Mouse (Mus musculus) v-Abl transformed pro-B cells (cell line): ENCODE results near the gene Polg2.
"Not testable (repeated sequence)": the region's sequence is repeated elsewhere in the genome, so short reads cannot be mapped to it uniquely, and the experiment has no call there.

Source experiments
- in situ Hi-C, 2 experiments: fragments of 400-800 bp; cut with MboI; formaldehyde crosslinking; loops; one replicate each; pipeline ENCODE4 v1.15.1; 2025; ENCODE audit not compliant: unreplicated experiment in 2 of 2

Polg2 gene

GRCm38 (mm10) chr11:106779388-106780088, at the start of gene Polg2:
TSS of gene Polg2 (minus strand) at chr11:106779537.
- in situ Hi-C loops = loop anchor here in 1 of 2 experiments (5.0 kb wide), 1 partner anchor 37 kb away; no protein-coding TSS in a partner anchor

GRCm38 (mm10) chr11:106828079-106828478, 48.7 kb upstream of the Polg2 start:
- in situ Hi-C loops = no loop called here

DNA sequence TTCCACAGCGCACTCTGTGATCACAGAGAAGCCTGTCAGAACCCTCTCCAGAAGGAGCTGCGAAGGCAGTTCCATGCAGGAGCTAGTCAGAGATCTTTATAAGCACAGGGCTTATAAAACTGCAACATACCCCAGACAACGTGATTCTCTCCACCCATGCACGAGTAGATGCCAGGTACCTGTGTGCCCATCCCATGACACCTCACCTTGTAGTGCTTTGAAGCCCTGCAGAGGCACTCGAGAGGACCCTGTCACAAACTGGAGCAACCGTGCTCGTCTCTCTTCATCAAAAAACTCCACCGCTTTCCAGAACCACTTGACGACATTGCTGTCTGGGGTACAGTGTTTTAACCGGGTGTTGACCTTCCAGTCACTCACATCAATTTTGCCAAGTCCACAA, 45.1 kb upstream of the Polg2 start:
- in situ Hi-C loops = no loop called here

GRCm38 (mm10) chr11:106823741-106824140, 44.4 kb upstream of the Polg2 start:
- in situ Hi-C loops = no loop called here

DNA sequence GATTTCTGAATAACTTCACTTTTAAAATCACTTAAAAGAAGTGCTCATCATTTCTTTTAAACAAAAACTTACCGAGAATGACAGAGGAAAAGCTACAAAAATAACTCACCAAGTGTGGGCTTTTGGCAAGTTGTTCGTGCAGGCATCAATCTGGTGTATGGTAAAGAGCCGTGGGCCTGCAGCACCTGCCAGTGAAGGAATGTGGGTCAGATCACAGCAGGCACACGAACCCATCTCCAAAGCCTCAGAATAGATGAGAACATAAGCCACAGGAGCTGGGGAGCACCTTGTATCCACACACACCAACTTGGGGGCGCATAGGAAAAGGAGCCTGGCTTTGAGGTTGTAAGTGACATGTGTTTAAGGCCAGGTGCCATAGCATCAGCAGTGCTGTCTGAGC, 43.6 kb upstream of the Polg2 start:
- in situ Hi-C loops = no loop called here

DNA sequence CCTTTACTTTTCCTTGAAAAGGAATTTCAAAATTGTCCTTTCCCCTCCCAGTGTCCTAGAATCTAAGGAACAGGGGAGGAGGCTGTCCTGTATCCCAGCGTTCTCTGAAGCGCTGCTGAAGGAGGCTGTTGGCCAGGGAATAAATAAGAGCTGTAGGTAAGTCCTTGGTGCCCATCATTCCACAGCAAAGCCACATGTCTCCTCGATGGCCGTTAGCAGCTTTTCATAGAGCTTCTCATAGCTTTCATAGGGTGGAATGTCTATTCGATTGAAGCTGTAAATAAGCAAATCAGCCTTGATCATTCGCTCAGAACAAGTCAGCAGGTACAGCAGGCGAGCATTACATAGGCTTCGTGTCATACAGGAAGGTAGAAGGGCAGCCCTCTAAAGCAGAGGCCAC, 43.2 kb upstream of the Polg2 start:
- in situ Hi-C loops = no loop called here

DNA sequence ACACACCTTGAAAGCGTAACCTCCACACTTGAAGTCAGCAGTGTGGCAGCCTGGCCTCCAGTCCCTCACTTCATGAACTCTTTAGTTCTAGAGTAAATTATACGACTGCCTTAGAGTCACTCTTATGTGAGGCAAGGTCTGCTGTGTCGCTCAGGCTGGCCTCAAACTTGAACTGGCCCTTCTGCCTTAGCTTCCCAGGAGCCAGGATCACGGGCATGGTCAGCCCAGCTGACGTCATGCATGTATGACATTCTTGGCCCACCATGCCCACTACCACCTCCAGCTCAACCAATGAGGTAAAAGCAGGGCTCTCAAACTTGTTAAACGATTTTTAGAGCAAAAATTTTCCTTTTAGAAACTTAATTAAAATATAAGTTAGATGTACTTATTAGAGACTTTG, 42.1 kb upstream of the Polg2 start:
- in situ Hi-C loops = no loop called here

DNA sequence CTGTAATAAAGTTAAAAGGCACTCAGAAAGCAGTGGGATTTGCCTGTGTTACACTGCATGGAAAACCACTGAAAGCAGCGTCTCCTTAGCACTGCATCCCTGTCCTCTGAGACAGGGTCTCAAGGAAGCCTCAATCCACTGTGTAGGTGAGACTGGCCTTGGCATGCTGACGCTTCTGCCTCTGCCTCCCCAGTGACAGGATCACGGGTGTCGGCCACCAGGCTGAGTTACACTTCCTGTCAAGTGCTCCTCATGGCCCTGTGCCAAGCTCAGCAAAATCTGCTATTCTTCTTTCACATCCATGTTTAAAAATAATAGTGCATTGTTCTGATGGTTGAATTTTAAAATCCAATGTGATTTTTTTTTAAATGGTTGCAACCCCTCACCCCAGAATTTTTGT, 41.6 kb upstream of the Polg2 start:
- in situ Hi-C loops = no loop called here

GRCm38 (mm10) chr11:106820252-106820651, 40.9 kb upstream of the Polg2 start:
- in situ Hi-C loops = no loop called here

GRCm38 (mm10) chr11:106819595-106819994, 40.3 kb upstream of the Polg2 start:
- in situ Hi-C loops = no loop called here

- in situ Hi-C loops = no loop called here
Observed at GRCm38 (mm10) chr11:106818341-106818740, 39.0 kb upstream of the Polg2 start.

DNA sequence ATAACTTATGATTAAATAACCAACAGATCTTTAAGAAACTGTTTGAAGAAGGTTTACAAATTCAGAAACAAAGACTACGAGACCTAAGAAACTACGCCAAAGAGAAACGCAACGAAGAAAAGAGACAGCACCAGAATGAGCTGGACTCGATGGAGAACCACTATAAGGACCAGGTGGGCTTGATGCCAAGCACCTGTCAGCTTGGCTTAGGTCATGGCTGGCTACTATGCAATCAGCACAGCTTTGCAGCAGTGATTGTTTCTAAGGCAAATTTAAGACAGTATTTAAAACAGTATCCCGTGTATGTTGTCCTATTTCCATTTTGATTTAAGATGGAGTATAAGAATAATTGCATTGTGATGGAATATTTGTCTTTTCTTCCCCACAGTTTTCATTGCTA, 38.5 kb upstream of the Polg2 start:
- in situ Hi-C loops = no loop called here

GRCm38 (mm10) chr11:106817156-106817555, 37.8 kb upstream of the Polg2 start:
- in situ Hi-C loops = no loop called here

DNA sequence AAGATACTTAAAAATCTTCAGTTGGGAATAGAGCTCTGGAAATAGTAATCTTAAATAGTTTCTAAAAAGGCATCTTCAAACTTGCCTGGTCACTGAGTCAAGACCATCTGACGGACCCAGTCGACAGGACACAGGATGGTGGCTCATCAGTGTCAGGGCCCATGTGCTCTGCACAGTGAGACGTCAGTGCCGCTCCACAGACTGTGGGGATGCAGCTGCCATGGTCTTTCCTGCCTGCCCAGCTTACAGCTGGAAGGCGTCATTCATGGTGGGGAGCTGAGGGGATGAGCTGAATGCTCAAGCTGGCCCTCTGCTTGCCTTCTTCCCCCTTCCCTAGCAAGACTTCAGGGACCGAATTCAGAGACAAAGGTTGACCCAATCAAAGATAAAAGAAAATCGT, 37.0 kb upstream of the Polg2 start:
- in situ Hi-C loops = no loop called here

DNA sequence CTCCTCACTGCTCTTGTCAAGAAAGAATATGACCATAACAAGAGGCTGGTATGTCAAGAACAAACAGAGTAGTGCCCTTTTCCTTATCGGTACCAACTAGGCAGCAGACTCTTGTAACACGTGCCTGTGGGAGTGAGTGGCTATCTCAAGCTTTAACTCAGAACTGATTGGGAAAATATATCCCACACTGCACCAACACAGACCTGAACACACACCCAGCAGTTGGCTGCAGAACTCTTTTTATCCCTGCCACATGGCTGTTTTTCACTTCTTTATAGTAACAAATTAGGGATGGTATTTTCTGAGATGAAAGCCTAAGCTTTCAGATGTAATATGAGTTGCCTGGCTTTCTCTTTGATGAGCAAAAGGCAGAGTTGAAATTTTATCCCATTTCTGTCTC, 36.4 kb upstream of the Polg2 start:
- in situ Hi-C loops = no loop called here

DNA sequence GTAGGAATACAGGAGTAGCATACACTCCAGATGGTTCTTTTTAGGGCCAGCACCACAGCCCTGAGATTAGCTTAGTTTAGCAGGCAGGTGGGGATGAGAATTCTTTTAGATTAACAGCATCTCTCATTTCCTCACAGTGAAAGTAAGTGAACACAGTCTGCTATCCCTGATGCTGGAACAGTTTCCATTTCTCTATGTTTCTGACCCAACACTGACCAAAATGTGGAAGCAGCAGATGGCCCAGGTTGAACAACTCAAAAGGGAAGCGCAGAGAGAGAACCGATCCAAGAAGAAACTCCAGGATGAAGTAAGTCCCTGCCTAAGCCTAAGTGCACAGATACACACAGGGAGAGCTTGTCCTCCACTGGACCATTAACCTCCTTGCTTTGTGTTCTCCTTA, 36.0 kb upstream of the Polg2 start:
- in situ Hi-C loops = no loop called here

- in situ Hi-C loops = no loop called here
Observed at GRCm38 (mm10) chr11:106814601-106815320, 35.4 kb upstream of the Polg2 start.

- in situ Hi-C loops = no loop called here
Observed at GRCm38 (mm10) chr11:106812410-106813136, 33.2 kb upstream of the Polg2 start.

DNA sequence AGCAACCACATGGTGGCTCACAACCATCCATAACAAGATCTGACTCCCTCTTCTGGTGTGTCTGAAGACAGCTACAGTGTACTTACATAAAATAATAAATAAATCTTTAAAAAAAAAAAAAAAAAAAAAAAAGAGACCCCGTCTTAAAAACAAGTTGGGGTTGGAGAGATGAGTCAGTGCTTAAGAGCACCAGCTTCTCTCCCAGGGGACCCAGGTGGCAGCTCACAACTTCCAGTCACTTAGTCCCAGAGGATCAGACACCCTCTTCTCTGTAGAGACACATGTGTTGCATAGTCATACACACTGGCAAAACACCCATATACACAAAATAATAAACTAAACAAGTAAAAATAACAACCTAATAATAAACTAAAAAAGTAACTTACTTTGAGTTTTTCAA, 28.1 kb upstream of the Polg2 start:
- in situ Hi-C loops = not testable (repeated sequence)

- in situ Hi-C loops = no loop called here
Observed at GRCm38 (mm10) chr11:106802069-106802627, 22.8 kb upstream of the Polg2 start.

- in situ Hi-C loops = no loop called here
Observed at GRCm38 (mm10) chr11:106795679-106796078, 16.3 kb upstream of the Polg2 start.
